Mouse (Mus musculus) neural tube, embryonic 14.5 days (tissue): ENCODE data around the gene S1pr3. TPM values are rescaled to one million over a fixed set of nuclear protein-coding genes. Genes with fewer than 3 reads are reported as not detected.

Source experiments
- ATAC-seq: fragments of 200-750 bp; cut with Nextera tagmentation; 2 replicates; pipeline ENCODE4 v1.8.0; 2017; ENCODE audit warnings: low read depth, mild to moderate bottlenecking, moderate TSS enrichment, moderate library complexity
- H3K27ac ChIP-seq: fragments of 300-500 bp; sonication (generic); 2 replicates; pipeline ENCODE4 v1.5.1; 2014; ENCODE audit warnings: low read depth, mild to moderate bottlenecking, control low read depth, low read length, moderate library complexity, mixed read lengths
- H3K27me3 ChIP-seq: fragments of 300-500 bp; sonication (generic); 2 replicates; pipeline ENCODE4 v1.6.1; 2014; ENCODE audit warnings: low read length; ENCODE audit not compliant: control insufficient read depth, insufficient read depth
- H3K36me3 ChIP-seq: fragments of 300-500 bp; sonication (generic); 2 replicates; pipeline ENCODE4 v1.6.1; 2014; ENCODE audit warnings: low read length, mixed read lengths; ENCODE audit not compliant: control insufficient read depth, insufficient read depth
- H3K4me1 ChIP-seq: fragments of 300-500 bp; sonication (generic); 2 replicates; pipeline ENCODE4 v1.6.1; 2014; ENCODE audit warnings: low read length; ENCODE audit not compliant: control insufficient read depth, insufficient read depth
- H3K4me2 ChIP-seq: fragments of 300-500 bp; sonication (generic); 2 replicates; pipeline ENCODE4 v1.6.1; 2014; ENCODE audit warnings: mild to moderate bottlenecking, low read depth, low read length, control low read depth
- H3K4me3 ChIP-seq: fragments of 300-500 bp; sonication (generic); 2 replicates; pipeline ENCODE4 v1.5.1; 2014; ENCODE audit warnings: low read depth, low read length, control low read depth, mixed read lengths
- H3K9ac ChIP-seq: fragments of 300-500 bp; sonication (generic); replicated peaks from 2 replicates; pipeline ENCODE4 v1.6.1; 2014; ENCODE audit warnings: low read depth, mild to moderate bottlenecking, control low read depth, low read length, mixed read lengths
- H3K9me3 ChIP-seq: fragments of 300-500 bp; sonication (generic); 2 replicates; pipeline ENCODE4 v1.6.1; 2016; ENCODE audit warnings: low read length; ENCODE audit not compliant: control insufficient read depth
- WGBS: fragments of 180-500 bp; shearing (Covaris S2); extraction: QIAGEN DNeasy Blood & Tissue Kit; methylation state at CpG from one replicate; pipeline ENCODE4 v1.1.7; 2014; 5-methylcytosine and 5-hydroxymethylcytosine counted together
- polyA plus RNA-seq: library from polyadenylated mRNA; unstranded; fragments of >200 nt; fragmentation: Nextera tagmentation; extraction: Ambion mirVana; gene quantifications from 2 replicates; pipeline ENCODE4 v1.2.1, GENCODE M21; 2014

Gene S1pr3
- polyA plus RNA-seq, 1 experiment from 2014 or later: 5.9 TPM

DNA sequence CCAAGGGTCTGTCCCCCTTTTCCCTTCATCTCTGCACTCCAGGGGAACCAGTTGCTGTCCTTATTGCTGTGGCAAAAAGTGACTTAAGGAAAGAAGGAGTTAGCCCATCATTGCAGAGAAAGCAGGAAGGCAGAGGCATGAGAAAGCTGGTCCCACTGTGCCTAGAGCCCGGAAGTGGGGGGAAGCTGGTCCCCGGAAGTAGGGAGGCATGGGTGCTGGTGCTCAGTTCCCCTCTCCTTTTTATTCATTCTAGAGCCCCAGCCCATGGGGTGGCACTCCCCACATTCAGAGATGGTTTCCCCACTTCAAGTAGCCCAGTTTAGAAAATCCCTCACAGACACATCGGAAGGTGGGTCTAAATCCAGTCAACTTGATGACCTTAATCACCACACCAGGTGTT, 8.9 kb upstream of the S1pr3 start:
- ATAC-seq: no peak
- H3K9me3 ChIP-seq: no peaks in the 10 kb centered on the region; the same call in 1 of the 2 replicates
- 95% methylated on average over 3 of the region's 3 CpGs for WGBS
- no peak overlapping the region for H3K27ac ChIP-seq
- peaks cover 3% of the 10 kb centered on the region; the same call in 1 of the 2 replicates for H3K4me1 ChIP-seq
- no peak overlapping the region for H3K9ac ChIP-seq
- H3K36me3 ChIP-seq: no peaks in the 10 kb centered on the region
- H3K4me2 ChIP-seq: no peak overlapping the region
- H3K4me3 ChIP-seq: no peak overlapping the region
- no peaks in the 10 kb centered on the region for H3K27me3 ChIP-seq

DNA sequence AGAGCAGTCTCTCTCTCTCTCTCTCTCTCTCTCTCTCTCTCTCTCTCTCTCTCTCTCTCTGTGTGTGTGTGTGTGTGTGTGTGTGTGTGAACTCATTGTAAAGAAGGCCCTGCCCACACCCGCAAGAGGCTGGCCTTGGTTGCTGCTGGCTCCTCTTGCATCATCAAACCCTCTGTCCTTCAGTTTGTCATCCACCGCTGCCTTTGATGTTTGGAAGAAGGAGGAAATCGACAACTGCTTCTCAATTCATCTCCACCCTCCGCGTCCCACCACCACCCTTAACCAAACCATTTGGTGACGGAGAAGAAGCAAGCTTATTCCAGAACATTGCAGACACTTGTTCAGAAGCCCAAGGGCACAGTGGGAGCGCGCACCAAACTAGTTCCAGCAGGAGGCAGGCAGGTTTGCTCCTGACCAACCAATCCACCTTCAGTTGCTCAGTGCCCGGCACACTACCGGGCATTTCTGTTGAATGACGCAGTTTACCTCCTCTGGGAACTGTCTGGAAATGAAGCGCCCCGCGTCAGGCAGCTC, 8.2 kb upstream of the S1pr3 start:
- no peaks in the 10 kb centered on the region for H3K27me3 ChIP-seq
- peak; percentile 72 for ATAC-seq

DNA sequence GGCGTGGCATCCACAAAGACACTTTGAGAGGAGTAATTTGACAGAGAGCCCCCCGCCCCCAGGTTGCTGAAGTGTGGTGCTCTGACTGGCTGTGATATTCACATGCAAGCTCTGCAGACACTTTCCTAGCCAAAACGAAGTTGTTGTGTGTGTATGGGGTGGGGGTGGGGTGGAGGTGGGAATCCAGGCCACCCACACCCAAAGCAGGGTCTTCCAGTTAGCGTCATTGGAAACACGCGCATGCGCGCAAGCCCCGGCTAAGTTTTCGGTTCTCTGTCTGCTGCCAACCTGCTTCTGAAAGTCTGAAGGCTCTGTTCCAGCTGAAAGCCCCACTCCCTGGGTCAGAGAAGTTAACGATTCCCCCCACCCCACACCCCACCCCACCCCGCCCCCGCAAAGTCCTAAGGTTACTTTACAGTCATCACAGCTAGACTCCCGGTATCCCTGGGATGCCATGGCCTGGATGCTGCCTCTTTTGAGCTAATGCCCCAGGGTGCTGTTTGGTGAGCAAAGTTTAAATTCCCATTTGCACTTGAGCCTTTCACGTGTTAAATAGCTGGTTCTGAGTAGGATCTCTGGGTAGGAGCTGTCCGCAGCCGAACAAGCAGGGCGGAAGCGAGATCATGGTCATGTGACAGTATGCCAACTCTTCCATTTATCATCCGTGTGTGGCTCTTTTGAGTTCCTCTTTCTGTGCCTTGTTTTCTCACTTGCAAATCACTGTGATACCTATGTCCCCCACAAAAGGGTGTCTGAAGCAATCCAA, 7.5 kb upstream of the S1pr3 start:
- 5% methylated on average over 20 of the region's 20 CpGs for WGBS
- Histone ChIP-seq H3K36me3 (no peaks in the 10 kb centered on the region), H3K27ac (no peak overlapping the region; the same call in 1 of the 2 replicates), H3K27me3 (no peaks in the 10 kb centered on the region), H3K9ac (peak overlapping the region; percentile 34; the same call in 1 of the 2 replicates), H3K4me1 (peaks cover 3% of the 10 kb centered on the region; the same call in 1 of the 2 replicates), H3K4me2 (peak overlapping the region; percentile 80), H3K4me3 (peak overlapping the region; percentile 34), H3K9me3 (no peaks in the 10 kb centered on the region)
- peak; percentile 87 for ATAC-seq

More for the DNA sequence above, 8.2 kb upstream of the S1pr3 start:
- H3K4me1 ChIP-seq: peaks cover 3% of the 10 kb centered on the region; the same call in 1 of the 2 replicates
- no peaks in the 10 kb centered on the region for H3K9me3 ChIP-seq
- WGBS: 24% methylated on average over 14 of the region's 14 CpGs
- peak overlapping the region; percentile 34 for H3K4me3 ChIP-seq
- H3K4me2 ChIP-seq: peak overlapping the region; percentile 80
- H3K36me3 ChIP-seq: no peaks in the 10 kb centered on the region
- peak overlapping the region; percentile 22; the same call in 1 of the 2 replicates for H3K27ac ChIP-seq
- H3K9ac ChIP-seq: peak overlapping the region; percentile 34; the same call in 1 of the 2 replicates

DNA sequence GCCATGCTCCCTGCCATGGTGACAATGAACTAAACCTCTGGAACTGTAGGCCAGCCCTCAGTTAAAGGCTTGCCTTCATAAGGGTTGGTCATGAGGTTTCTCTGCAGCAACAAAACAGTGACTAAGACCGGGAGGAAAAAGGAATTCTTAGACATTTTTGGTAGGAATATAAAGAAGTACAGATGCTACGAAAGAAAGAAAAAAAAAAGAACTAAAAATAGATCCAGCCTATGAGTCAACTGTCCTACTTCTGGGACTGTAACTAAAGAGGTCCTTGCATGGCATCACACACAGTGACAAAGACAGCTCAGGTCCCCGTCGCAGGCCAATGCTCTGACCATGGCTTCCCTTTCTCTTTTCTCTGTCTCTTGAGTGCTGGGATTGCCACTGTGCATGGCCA, 3.9 kb upstream of the S1pr3 start:
- no peak for ATAC-seq
- Histone ChIP-seq H3K9ac (no peak overlapping the region), H3K4me1 (peaks cover 3% of the 10 kb centered on the region; the same call in 1 of the 2 replicates), H3K27me3 (peaks cover 3% of the 10 kb centered on the region; the same call in 1 of the 2 replicates), H3K9me3 (no peaks in the 10 kb centered on the region), H3K4me2 (no peak overlapping the region), H3K36me3 (no peaks in the 10 kb centered on the region), H3K27ac (no peak overlapping the region), H3K4me3 (no peak overlapping the region)
- WGBS: 94% methylated on average over 4 of the region's 4 CpGs

GRCm38 (mm10) chr13:51405731-51406320, 2.6 kb upstream of the S1pr3 start:
- Histone ChIP-seq H3K4me2 (no peak overlapping the region), H3K4me1 (peaks cover 3% of the 10 kb centered on the region; the same call in 1 of the 2 replicates), H3K9me3 (no peaks in the 10 kb centered on the region), H3K4me3 (no peak overlapping the region), H3K27me3 (peaks cover 3% of the 10 kb centered on the region; the same call in 1 of the 2 replicates), H3K9ac (no peak overlapping the region), H3K36me3 (no peaks in the 10 kb centered on the region), H3K27ac (no peak overlapping the region)
- 90% methylated on average over 13 of the region's 13 CpGs for WGBS
- no peak for ATAC-seq

- H3K4me2 ChIP-seq: peak overlapping the region; percentile 49; the same call in 1 of the 2 replicates
- no peak overlapping the region for H3K27ac ChIP-seq
- H3K9ac ChIP-seq: no peak overlapping the region
- no peaks in the 10 kb centered on the region for H3K4me1 ChIP-seq
- ATAC-seq: no peak
- H3K36me3 ChIP-seq: no peaks in the 10 kb centered on the region
- no peak overlapping the region; the same call in 1 of the 2 replicates for H3K4me3 ChIP-seq
- H3K27me3 ChIP-seq: peaks cover 3% of the 10 kb centered on the region; the same call in 1 of the 2 replicates
- WGBS: 29% methylated on average over 13 of the region's 13 CpGs
- H3K9me3 ChIP-seq: no peaks in the 10 kb centered on the region
These were observed 760 bp upstream of the S1pr3 start for GRCm38 (mm10) chr13:51407541-51408217.

DNA sequence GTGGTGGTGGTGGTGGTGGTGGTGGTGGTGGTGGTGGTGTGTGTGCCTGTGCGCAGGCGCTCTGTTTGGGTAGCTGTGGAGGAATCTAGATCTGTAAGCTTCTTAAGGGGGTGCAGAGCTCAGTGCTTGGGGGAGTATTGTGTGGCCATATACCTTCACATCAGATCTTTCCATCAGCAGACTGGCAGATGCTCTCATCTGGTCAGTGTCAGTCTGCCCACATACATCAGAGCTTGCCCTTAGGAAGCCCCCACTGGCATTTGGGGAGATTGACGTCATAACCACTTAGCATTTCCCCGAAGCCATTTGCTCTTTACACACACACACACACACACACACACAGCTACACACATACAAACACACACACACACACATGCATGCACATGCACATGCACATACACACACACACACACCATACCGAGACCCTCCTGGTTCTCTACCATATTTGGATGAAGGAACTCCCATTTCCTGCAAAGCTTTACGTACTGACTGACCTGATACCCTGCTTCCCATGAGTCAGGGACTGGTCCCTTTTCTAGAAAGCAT, 1.6 kb downstream of the S1pr3 start:
- no peak overlapping the region for H3K4me2 ChIP-seq
- ATAC-seq: no peak
- H3K4me1 ChIP-seq: no peaks in the 10 kb centered on the region
- peaks cover 3% of the 10 kb centered on the region; the same call in 1 of the 2 replicates for H3K27me3 ChIP-seq
- 74% methylated on average over 4 of the region's 6 CpGs for WGBS
- no peak overlapping the region for H3K9ac ChIP-seq
- H3K36me3 ChIP-seq: no peaks in the 10 kb centered on the region
- H3K4me3 ChIP-seq: no peak overlapping the region
- no peak overlapping the region for H3K27ac ChIP-seq
- no peaks in the 10 kb centered on the region for H3K9me3 ChIP-seq

GRCm38 (mm10) chr13:51411243-51411642, 2.8 kb downstream of the S1pr3 start:
- 74% methylated on average over 9 of the region's 9 CpGs for WGBS
- no peaks in the 10 kb centered on the region for H3K4me1 ChIP-seq
- no peak for ATAC-seq
- H3K27ac ChIP-seq: no peak overlapping the region
- peaks cover 3% of the 10 kb centered on the region; the same call in 1 of the 2 replicates for H3K27me3 ChIP-seq
- no peak overlapping the region for H3K4me2 ChIP-seq
- no peaks in the 10 kb centered on the region for H3K9me3 ChIP-seq
- H3K9ac ChIP-seq: no peak overlapping the region
- H3K36me3 ChIP-seq: no peaks in the 10 kb centered on the region
- no peak overlapping the region for H3K4me3 ChIP-seq
